Mouse (Mus musculus): ENCODE results near the gene Vps26a.

- no peak for TF ChIP-seq CTCF (IDR thresholded peaks at IDR 0.05; ENCODE audit: borderline replicate concordance, insufficient read depth, low read length)
- TF ChIP-seq POLR2A (IDR thresholded peaks at IDR 0.05; ENCODE audit: low read depth, low read length): no peak
Measured at GRCm38 (mm10) chr10:62421127-62421526, 65.5 kb downstream of the Vps26a start.
